10 mouse cellular contexts compared by ENCODE assay signal in genomic region chr11:88293631-88294393, GRCm38 (mm10). TPM values are rescaled to one million over a fixed set of nuclear protein-coding genes. Genes with fewer than 3 reads are reported as not detected.
DNase-seq lines count a peak whose midpoint lies in the region; ATAC-seq and TF ChIP-seq lines count a peak whose summit lies in the region.
"Had no signal": no experiment of that assay in that cellular context is flagged by ENCODE, and none has a peak within 500 bp of the region (broad histone marks: within the 10 kb centered on the region; RNA-seq: fewer than 3 reads in every experiment).

Gene Ccdc182 (plus strand): TSS chr11:88294058.

- peak within 1 kb of the TSS; percentile 91 for H3K27ac ChIP-seq in neural tube, embryonic 11.5 days (ENCODE audit: low read depth, low read length)
- no peak within 1 kb of the TSS for H3K27ac ChIP-seq in forebrain, postnatal 0 days (ENCODE audit: low read depth, low read length)

- peaks cover 33% of the 10 kb centered on the region for H3K4me1 ChIP-seq in neural tube, embryonic 11.5 days (ENCODE audit: control insufficient read depth, insufficient read depth, low read length)
- H3K4me1 ChIP-seq in forebrain, postnatal 0 days (ENCODE audit: insufficient read depth): no peaks in the 10 kb centered on the region

- peak; percentile 45 for ATAC-seq in neural tube, embryonic 11.5 days (ENCODE audit: insufficient read depth, low FRiP score, low TSS enrichment)
- ATAC-seq in forebrain, postnatal 0 days: no peak

- H3K4me3 ChIP-seq in neural tube, embryonic 11.5 days (ENCODE audit: low read depth, low read length): peak within 1 kb of the TSS; percentile 41
- no peak within 1 kb of the TSS for H3K4me3 ChIP-seq in forebrain, postnatal 0 days (ENCODE audit: low read depth, low read length)

- peak within 1 kb of the TSS; percentile 79 for H3K9ac ChIP-seq in neural tube, embryonic 11.5 days (ENCODE audit: low read length)
- no peak within 1 kb of the TSS; the same call in 1 of the 2 replicates for H3K9ac ChIP-seq in forebrain, postnatal 0 days

- H3K36me3 ChIP-seq in neural tube, embryonic 11.5 days (ENCODE audit: control insufficient read depth, insufficient read depth, low read length): no peaks in the 10 kb centered on the region
- H3K36me3 ChIP-seq in forebrain, postnatal 0 days (ENCODE audit: insufficient read depth): no peaks in the 10 kb centered on the region
- no peaks in the 10 kb centered on the region for H3K36me3 ChIP-seq in splenic B cell, adult 2 months (ENCODE audit: control insufficient read depth, insufficient read depth, low read length, poor library complexity, severe bottlenecking)

- peak within 1 kb of the TSS; percentile 46 for H3K4me2 ChIP-seq in neural tube, embryonic 11.5 days (ENCODE audit: low read depth)
- H3K4me2 ChIP-seq in forebrain, postnatal 0 days (ENCODE audit: low read depth): peak within 1 kb of the TSS; percentile 35

- peak; percentile 22; the same call in 1 of the 2 replicates for TF ChIP-seq CTCF in forebrain, postnatal 0 days (IDR thresholded peaks at IDR 0.05; ENCODE audit: low read depth)

- 24% methylated on average over 20 of the region's 20 CpGs for WGBS in neural tube, embryonic 11.5 days
- 44% methylated on average over 20 of the region's 20 CpGs for WGBS in forebrain, postnatal 0 days

- H3K9me3 ChIP-seq in neural tube, embryonic 11.5 days (ENCODE audit: control insufficient read depth, low read length): no peaks in the 10 kb centered on the region
- H3K9me3 ChIP-seq in forebrain, postnatal 0 days (ENCODE audit: low read length): no peaks in the 10 kb centered on the region

- DNase-seq in neural tube, embryonic 11.5 days (ENCODE audit: low spot score): peak; percentile 51
- no peak for DNase-seq in neural tube, embryonic 10.5 days (ENCODE audit: extremely low spot score, low spot score)
- DNase-seq in forebrain, postnatal 0 days: no peak
- DNase-seq in kidney, postnatal 36 days: peak; percentile 57 to 72
- peak; percentile 12 for DNase-seq in splenic B cell, adult 2 months (ENCODE audit: low read depth, low spot score)
- no peak for DNase-seq in layer of hippocampus, postnatal 14 days (ENCODE audit: low spot score in 2 of 2)
- DNase-seq in frontal cortex, postnatal 36 days (ENCODE audit: low spot score in 2 of 2): no peak
- DNase-seq in adrenal gland, postnatal 4 days (ENCODE audit: low spot score in 2 of 2): no peak
- DNase-seq: adrenal gland, postnatal 25 days; lung, adult 2 months had no signal

- no peaks in the 10 kb centered on the region for H3K27me3 ChIP-seq in neural tube, embryonic 11.5 days (ENCODE audit: control insufficient read depth, insufficient read depth, low read length)
- H3K27me3 ChIP-seq in forebrain, postnatal 0 days (ENCODE audit: insufficient read depth, low read length): no peaks in the 10 kb centered on the region
- H3K27me3 ChIP-seq in splenic B cell, adult 2 months (ENCODE audit: control insufficient read depth, insufficient read depth, low read length, poor library complexity, severe bottlenecking): peaks cover 1% of the 10 kb centered on the region; the same call in 1 of the 2 replicates

RNA-seq across cellular contexts. Expression of gene Ccdc182, which starts in this region (rescaled TPM):
- polyA plus RNA-seq in neural tube, embryonic 11.5 days (2014; fragmentation: Nextera tagmentation; extraction: Ambion mirVana): 17.9 and 18.4 TPM in 2 replicates
- not detected in 2 replicates for total RNA-seq in forebrain, postnatal 0 days (2014; rRNA removed)
- not detected in 2 replicates for polyA plus RNA-seq in forebrain, postnatal 0 days (2015; fragmentation: Nextera tagmentation; extraction: Ambion mirVana)
- total RNA-seq in layer of hippocampus, postnatal 14 days (2021): not detected
- not detected for total RNA-seq in adrenal gland, postnatal 4 days (2021)
- total RNA-seq: adrenal gland, postnatal 25 days had no signal
- polyA plus RNA-seq: lung, adult 2 months had no signal

Comparison
In these comparisons a context has a peak if more than half of its experiments do, and no peak if none do; other contexts are left out.
1. RNA of gene Ccdc182 (polyA plus RNA-seq): 17.9 to 18.4 TPM in neural tube, embryonic 11.5 days; not detected in forebrain, postnatal 0 days; every median in the first group is over 10 times any median in the second.
2. DNase-seq: peak in neural tube, embryonic 11.5 days (single experiment), kidney, postnatal 36 days (2 of 2) and splenic B cell, adult 2 months (single experiment); none in neural tube, embryonic 10.5 days (single experiment), forebrain, postnatal 0 days (single experiment), layer of hippocampus, postnatal 14 days (0 of 2), frontal cortex, postnatal 36 days (0 of 2) and adrenal gland, postnatal 4 days (0 of 2).